Mouse (Mus musculus): ENCODE measurements around the gene Adam20.
"Not testable (repeated sequence)": the region's sequence is repeated elsewhere in the genome, so short reads cannot be mapped to it uniquely, and the experiment has no call there.

Gene Adam20

DNA sequence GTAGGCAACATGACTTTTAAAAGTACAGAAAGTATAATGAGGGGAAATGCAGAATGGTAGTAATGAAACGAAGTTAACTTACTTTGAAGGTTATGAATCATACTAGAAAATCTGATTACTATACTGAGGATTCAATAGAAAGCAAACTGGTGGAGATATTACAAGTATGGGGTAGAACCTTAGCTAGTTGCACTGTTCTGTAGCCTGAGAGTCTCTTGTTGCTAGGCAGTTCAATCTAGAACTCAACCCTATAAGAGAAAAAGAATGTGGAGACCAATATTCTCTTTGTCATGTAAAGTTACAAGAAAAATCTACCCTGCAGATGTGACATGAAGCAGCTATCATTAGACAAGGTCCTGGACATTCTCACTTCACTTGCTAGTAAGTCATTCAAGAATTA is at the start of gene Adam20:
Gene Adam20 (plus strand): TSS at position 301 of the 400 bp plus-strand sequence.
- not testable (repeated sequence) for DNase-seq

DNA sequence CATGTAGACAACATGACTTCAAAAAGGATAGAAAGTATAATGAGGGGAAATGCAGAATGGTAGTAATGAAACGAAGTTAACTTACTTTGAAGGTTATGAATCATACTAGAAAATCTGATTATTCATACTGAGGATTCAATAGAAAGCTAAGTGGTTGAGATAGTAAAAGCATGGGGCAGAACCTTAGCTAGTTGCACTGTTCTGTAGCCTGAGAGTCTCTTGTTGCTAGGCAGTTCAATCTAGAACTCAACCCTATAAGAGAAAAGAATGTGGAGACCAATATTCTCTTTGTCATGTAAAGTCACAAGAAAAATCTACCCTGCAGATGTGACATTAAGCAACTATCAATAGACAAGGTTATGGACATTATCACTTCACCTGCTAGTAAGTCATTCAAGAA is 41.2 kb upstream of the Adam20 start, which contains the start of gene Adam25:
Gene Adam25 (plus strand): TSS at position 301 of the 400 bp plus-strand sequence.
- DNase-seq: not testable (repeated sequence)

DNA sequence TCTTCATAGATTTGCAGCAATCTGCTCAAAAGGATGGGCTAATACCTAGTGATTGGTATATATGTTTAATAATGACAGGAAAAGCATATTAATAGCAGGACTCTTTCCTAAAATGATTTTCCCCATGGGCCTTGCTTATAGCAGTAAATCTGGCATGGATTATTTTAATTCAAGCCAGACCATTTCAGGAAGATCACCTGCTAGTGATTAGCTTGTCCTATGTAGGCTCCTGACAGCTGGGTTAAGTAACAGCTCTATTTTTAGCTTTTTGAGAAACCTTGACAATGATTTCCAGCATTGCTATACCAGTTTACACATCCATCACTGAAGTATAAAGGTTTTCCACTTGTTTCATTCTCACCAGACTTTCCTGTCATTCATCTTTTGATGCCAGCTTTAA is 9.8 kb upstream of the Adam20 start:
- no peak for DNase-seq

DNA sequence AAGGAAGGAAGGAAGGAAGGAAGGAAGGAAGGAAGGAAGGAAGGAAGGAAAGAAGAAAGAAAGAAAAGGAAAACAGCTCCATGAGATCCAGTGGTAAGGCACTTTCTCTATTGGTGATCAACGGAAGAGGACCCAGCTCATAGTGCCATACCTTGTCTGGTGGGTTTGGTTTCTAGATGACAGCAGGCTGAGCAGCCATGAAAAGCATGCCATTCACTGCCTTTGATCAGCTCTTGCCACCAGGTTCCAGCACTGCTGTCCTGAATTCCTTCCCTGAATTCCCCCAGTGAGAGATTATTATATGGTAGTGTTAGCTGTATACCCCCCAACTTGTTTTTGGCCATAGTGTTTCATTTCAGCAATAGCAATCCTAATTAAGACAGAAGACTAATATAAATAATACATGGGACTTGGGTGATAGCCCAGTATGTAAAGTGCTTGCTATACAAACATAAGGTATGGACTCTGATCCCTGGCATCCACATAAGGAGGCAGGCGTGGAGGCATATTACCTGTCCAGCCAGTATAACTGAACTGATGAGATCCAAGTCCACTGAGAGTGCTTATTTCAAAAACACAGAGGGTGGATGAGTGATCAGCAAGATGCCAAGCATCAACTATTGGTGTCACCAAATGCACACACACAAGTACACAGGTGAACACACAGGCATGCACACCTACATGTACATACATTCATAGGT is 10.5 kb downstream of the Adam20 start:
- DNase-seq: no peak

All from thymus, adult 18-20 months (tissue).